Mouse (Mus musculus) Muller cell, postnatal 12 days (primary cell): ENCODE results near the gene Dnah2.
A peak's percentile ranks its signal among the peaks of the same experiment; 100 is the strongest.

Source experiments
- DNase-seq: peaks from one replicate; pipeline ENCODE4 v3.0.0-alpha.2; 2015; ENCODE audit errors: inconsistent ontology term

Dnah2 gene

GRCm38 (mm10) chr11:69408541-69409377 lies 140.2 kb downstream of the Dnah2 start:
- peak; percentile 93 for DNase-seq

- DNase-seq: no peak
Measured at GRCm38 (mm10) chr11:69407724-69408004, 141.2 kb downstream of the Dnah2 start.

GRCm38 (mm10) chr11:69406867-69407723 lies 141.8 kb downstream of the Dnah2 start:
- DNase-seq: no peak

GRCm38 (mm10) chr11:69406282-69406681 lies 142.6 kb downstream of the Dnah2 start:
- DNase-seq: no peak

GRCm38 (mm10) chr11:69405397-69406200 lies 143.3 kb downstream of the Dnah2 start:
- DNase-seq: no peak

GRCm38 (mm10) chr11:69404595-69405396 lies 144.1 kb downstream of the Dnah2 start:
- no peak for DNase-seq

- DNase-seq: no peak
Measured at GRCm38 (mm10) chr11:69403691-69404594, 145.0 kb downstream of the Dnah2 start.

- DNase-seq: no peak
Measured at GRCm38 (mm10) chr11:69401987-69402386, 146.9 kb downstream of the Dnah2 start.

- peak; percentile 66 for DNase-seq
Measured at GRCm38 (mm10) chr11:69401210-69401637, 147.7 kb downstream of the Dnah2 start.

GRCm38 (mm10) chr11:69400083-69400850 lies 148.6 kb downstream of the Dnah2 start:
- no peak for DNase-seq

- no peak for DNase-seq
Measured at GRCm38 (mm10) chr11:69399201-69400082, 149.5 kb downstream of the Dnah2 start.

- no peak for DNase-seq
Measured at GRCm38 (mm10) chr11:69398486-69399200, 150.3 kb downstream of the Dnah2 start.

- DNase-seq: peak; percentile 59
Measured at GRCm38 (mm10) chr11:69398059-69398458, 150.9 kb downstream of the Dnah2 start, which contains the start of gene Tmem88. Gene Tmem88 (minus strand): TSS chr11:69398234.

GRCm38 (mm10) chr11:69397581-69398057 lies 151.3 kb downstream of the Dnah2 start:
- DNase-seq: peak; percentile 57

- no peak for DNase-seq
Measured at GRCm38 (mm10) chr11:69396772-69397171, 152.1 kb downstream of the Dnah2 start.

GRCm38 (mm10) chr11:69395634-69396373 lies 153.1 kb downstream of the Dnah2 start:
- DNase-seq: peak; percentile 98

- DNase-seq: peak; percentile 88
Measured at GRCm38 (mm10) chr11:69395235-69395633, 153.7 kb downstream of the Dnah2 start, which contains the start of the genes Naa38 and Cyb5d1. Gene Naa38 (plus strand): TSS chr11:69395487. Gene Cyb5d1 (minus strand): TSS chr11:69395631.
